Mouse (Mus musculus): ENCODE measurements at regions not wholly inside any gene's neighbourhood (a gene's known extent, or its start where the extent isn't known, plus 50 kb on each side); places are given as distances from the start of the nearest gene placed in this dataset.

DNA sequence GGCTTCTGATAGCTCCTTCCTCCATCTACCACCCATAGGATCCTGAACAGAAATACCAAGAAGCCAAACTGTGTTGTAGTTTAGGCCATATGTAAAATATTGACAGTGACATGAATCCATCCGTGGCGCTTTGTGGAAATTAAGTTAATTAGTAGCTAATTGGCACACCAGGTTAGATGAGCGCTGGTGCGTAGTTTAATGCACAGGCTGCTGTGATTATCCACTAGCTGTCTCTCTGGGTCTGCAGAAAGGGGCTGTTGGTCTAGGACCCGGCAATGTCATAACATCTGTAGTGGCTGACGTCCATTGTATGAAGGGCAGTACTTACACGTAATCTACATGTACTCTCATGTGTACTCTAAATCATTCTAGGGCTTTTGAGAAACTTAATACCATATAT, 134.7 kb downstream of the Ifng start:
- Histone ChIP-seq H3K36me3 (ENCODE audit: insufficient read depth, low read length) (no peaks in the 10 kb centered on the region), H3K4me2 (ENCODE audit: low read depth, low read length) (no peak overlapping the region), H3K9ac (replicated peaks; ENCODE audit: low read length) (no peak overlapping the region), H3K27me3 (ENCODE audit: insufficient read depth, low read length) (no peaks in the 10 kb centered on the region), H3K4me1 (ENCODE audit: insufficient read depth, low read length) (no peaks in the 10 kb centered on the region), H3K4me3 (ENCODE audit: low read length) (no peak overlapping the region), H3K27ac (no peak overlapping the region), H3K9me3 (ENCODE audit: low read length) (0 out of 2 replicates have a peak, but pooled peaks cover 4% of the 10 kb centered on the region)
- WGBS = 62% methylated on average over 7 of the region's 7 CpGs
- DNase-seq (ENCODE audit: low spot score) = peak; percentile 6
- TF ChIP-seq CTCF (IDR thresholded peaks at IDR 0.05; ENCODE audit: low read depth) = no peak
- no peak for ATAC-seq

DNA sequence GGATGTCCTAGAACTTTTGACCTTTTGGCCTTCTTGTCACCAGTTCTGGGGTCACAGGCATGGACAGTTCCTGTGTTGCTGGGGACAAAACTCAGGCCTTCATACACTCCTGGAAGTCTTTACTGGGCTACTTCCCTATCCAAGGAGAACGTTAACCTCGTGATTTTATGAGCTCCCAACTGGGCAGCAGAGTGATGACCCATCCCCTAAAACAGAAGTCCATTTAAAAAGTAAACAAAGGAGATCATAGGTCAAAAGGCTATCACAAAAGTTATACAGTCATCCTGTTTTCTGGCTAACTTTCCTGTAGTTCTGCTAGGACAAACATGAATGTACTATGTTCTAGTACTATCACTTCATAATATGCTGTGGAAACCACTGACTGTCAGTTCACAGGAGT, 140.5 kb downstream of the Ifng start:
- Histone ChIP-seq H3K27ac (no peak overlapping the region), H3K4me2 (ENCODE audit: low read depth, low read length) (no peak overlapping the region), H3K27me3 (ENCODE audit: insufficient read depth, low read length) (no peaks in the 10 kb centered on the region), H3K36me3 (ENCODE audit: insufficient read depth, low read length) (no peaks in the 10 kb centered on the region), H3K4me1 (ENCODE audit: insufficient read depth, low read length) (no peaks in the 10 kb centered on the region), H3K9me3 (ENCODE audit: low read length) (0 out of 2 replicates have a peak, but pooled peaks cover 4% of the 10 kb centered on the region), H3K4me3 (ENCODE audit: low read length) (no peak overlapping the region), H3K9ac (replicated peaks; ENCODE audit: low read length) (no peak overlapping the region)
- no peak for ATAC-seq
- no peak for DNase-seq (ENCODE audit: low spot score)
- TF ChIP-seq CTCF (IDR thresholded peaks at IDR 0.05; ENCODE audit: low read depth) = no peak
- WGBS = 76% methylated on average over 2 of the region's 2 CpGs

DNA sequence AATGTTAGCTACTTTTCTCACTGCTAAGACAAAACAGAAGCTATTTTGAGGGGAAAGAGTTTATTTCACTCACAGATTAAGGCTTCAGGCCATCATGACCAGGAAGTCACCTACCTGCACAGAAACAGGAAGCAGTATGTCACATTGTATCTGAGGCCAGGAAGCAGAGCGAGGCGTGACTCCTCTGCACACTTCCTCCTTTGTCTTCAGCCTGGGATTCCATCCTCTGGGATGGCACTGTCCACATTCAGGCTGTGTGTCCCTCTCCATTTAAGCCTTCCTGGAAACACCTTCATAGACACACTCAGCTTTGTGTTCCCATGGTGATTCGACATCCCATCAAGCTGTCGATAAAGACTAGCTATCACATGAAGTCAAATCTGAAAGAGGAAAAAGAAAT, 145.0 kb downstream of the Ifng start:
- no peaks in the 10 kb centered on the region for H3K27me3 ChIP-seq (ENCODE audit: insufficient read depth, low read length)
- H3K27ac ChIP-seq = no peak overlapping the region
- H3K4me1 ChIP-seq (ENCODE audit: insufficient read depth, low read length) = no peaks in the 10 kb centered on the region
- DNase-seq (ENCODE audit: low spot score) = no peak
- WGBS = 90% methylated on average over 4 of the region's 4 CpGs
- TF ChIP-seq CTCF (IDR thresholded peaks at IDR 0.05; ENCODE audit: low read depth) = no peak
- H3K4me2 ChIP-seq (ENCODE audit: low read depth, low read length) = no peak overlapping the region
- H3K9me3 ChIP-seq (ENCODE audit: low read length) = no peaks in the 10 kb centered on the region
- no peak for ATAC-seq
- no peak overlapping the region for H3K9ac ChIP-seq (replicated peaks; ENCODE audit: low read length)
- no peak overlapping the region for H3K4me3 ChIP-seq (ENCODE audit: low read length)
- H3K36me3 ChIP-seq (ENCODE audit: insufficient read depth, low read length) = no peaks in the 10 kb centered on the region

DNA sequence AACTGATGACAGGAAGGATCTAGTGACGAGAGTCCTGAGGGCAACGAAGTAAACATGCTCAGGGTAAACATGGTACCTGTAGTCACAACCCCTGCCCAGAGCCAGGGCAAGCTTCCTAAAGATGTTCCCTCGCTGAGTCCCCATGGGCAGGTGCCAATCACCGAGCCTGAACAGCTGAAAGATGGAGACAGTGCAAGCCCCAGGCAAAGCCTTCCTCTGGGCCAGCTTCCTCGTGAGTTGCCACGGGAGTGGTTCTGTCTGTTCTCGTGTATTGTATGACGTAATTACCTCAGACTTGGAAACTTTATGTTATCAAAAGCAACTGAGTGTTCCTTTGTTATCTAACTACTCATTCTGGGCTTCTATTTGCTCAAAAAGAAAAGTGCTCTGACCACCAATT, 147.4 kb downstream of the Ifng start:
- no peak for TF ChIP-seq CTCF (IDR thresholded peaks at IDR 0.05; ENCODE audit: low read depth)
- no peak overlapping the region for H3K9ac ChIP-seq (replicated peaks; ENCODE audit: low read length)
- no peak overlapping the region for H3K4me2 ChIP-seq (ENCODE audit: low read depth, low read length)
- no peak overlapping the region for H3K4me3 ChIP-seq (ENCODE audit: low read length)
- H3K27me3 ChIP-seq (ENCODE audit: insufficient read depth, low read length) = no peaks in the 10 kb centered on the region
- H3K36me3 ChIP-seq (ENCODE audit: insufficient read depth, low read length) = no peaks in the 10 kb centered on the region
- no peaks in the 10 kb centered on the region for H3K4me1 ChIP-seq (ENCODE audit: insufficient read depth, low read length)
- 68% methylated on average over 8 of the region's 8 CpGs for WGBS
- no peak for ATAC-seq
- no peaks in the 10 kb centered on the region for H3K9me3 ChIP-seq (ENCODE audit: low read length)
- H3K27ac ChIP-seq = no peak overlapping the region
- no peak for DNase-seq (ENCODE audit: low spot score)

DNA sequence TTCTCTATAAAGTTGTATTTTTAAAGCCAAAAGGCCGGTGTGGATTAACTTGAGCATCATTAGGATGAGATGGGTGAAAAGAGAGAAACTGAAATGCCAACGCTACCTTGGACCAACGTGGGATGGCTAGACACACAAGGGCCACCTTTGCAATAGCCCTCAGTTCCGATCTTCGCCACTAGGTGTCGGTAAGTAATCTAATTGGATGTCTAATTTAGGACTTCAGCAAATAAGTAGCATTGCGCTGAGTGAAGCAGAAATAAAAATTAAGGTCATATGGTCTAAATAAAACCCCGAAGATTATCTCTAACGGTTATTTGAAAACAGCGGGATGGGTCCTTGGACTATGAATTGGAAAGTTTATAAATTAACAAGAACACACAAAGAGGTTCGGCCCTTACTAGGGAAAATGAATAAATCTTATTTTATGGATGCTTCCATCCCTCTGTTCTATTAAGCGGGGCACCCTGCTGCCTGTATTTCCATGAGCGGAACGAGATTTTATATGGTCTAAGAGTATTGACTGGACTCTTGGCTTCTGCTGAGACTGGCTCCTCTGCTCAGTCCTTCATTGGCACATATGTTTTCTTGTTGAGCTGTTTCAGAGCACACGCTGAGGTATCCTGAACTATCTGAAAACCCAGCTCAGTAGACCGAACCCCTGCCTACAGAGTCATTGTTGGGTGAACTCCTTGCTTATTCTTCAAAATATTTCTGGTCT, 152.0 kb downstream of the Ifng start:
- H3K9ac ChIP-seq (replicated peaks; ENCODE audit: low read length) = no peak overlapping the region
- no peaks in the 10 kb centered on the region for H3K9me3 ChIP-seq (ENCODE audit: low read length)
- H3K27me3 ChIP-seq (ENCODE audit: insufficient read depth, low read length) = no peaks in the 10 kb centered on the region
- no peak overlapping the region for H3K4me3 ChIP-seq (ENCODE audit: low read length)
- H3K4me2 ChIP-seq (ENCODE audit: low read depth, low read length) = no peak overlapping the region
- peak; percentile 95 for TF ChIP-seq CTCF (IDR thresholded peaks at IDR 0.05; ENCODE audit: low read depth)
- no peak overlapping the region for H3K27ac ChIP-seq
- 0 out of 2 replicates have a peak, but pooled peaks cover 2% of the 10 kb centered on the region for H3K4me1 ChIP-seq (ENCODE audit: insufficient read depth, low read length)
- no peaks in the 10 kb centered on the region for H3K36me3 ChIP-seq (ENCODE audit: insufficient read depth, low read length)
- DNase-seq (ENCODE audit: low spot score) (peak; percentile 91), ATAC-seq (peak; percentile 58; the same call in 1 of the 2 replicates)
- 34% methylated on average over 16 of the region's 16 CpGs for WGBS

DNA sequence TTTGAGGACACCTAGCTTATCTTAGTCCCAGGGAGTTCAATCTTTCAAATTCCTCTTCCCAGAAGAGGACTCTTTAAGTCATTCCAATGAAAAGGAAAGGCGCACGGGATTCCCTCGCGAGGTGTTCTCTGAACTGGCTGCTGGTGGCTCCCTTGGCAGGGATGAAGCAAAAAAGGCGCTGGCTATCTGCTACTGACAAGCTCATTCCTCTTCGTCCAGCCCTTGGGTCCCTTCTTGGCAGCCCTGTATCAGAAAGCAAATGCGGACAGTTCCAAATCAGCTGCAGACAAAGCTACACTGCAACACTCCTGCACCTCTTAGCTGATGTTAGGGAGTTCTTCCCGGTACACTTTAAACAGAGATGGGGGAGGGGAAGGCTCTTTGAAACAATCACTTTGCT, 155.4 kb downstream of the Ifng start:
- 0 out of 2 replicates have a peak overlapping the region, but pooled peaks have one; percentile 10 for H3K4me2 ChIP-seq (ENCODE audit: low read depth, low read length)
- ATAC-seq (no peak), DNase-seq (ENCODE audit: low spot score) (peak; percentile 14)
- no peaks in the 10 kb centered on the region for H3K9me3 ChIP-seq (ENCODE audit: low read length)
- no peak overlapping the region for H3K27ac ChIP-seq
- H3K4me3 ChIP-seq (ENCODE audit: low read length) = no peak overlapping the region
- H3K4me1 ChIP-seq (ENCODE audit: insufficient read depth, low read length) = 0 out of 2 replicates have a peak, but pooled peaks cover 2% of the 10 kb centered on the region
- H3K27me3 ChIP-seq (ENCODE audit: insufficient read depth, low read length) = no peaks in the 10 kb centered on the region
- no peak for TF ChIP-seq CTCF (IDR thresholded peaks at IDR 0.05; ENCODE audit: low read depth)
- H3K9ac ChIP-seq (replicated peaks; ENCODE audit: low read length) = no peak overlapping the region; the same call in 1 of the 2 replicates
- no peaks in the 10 kb centered on the region for H3K36me3 ChIP-seq (ENCODE audit: insufficient read depth, low read length)
- 55% methylated on average over 8 of the region's 8 CpGs for WGBS

DNA sequence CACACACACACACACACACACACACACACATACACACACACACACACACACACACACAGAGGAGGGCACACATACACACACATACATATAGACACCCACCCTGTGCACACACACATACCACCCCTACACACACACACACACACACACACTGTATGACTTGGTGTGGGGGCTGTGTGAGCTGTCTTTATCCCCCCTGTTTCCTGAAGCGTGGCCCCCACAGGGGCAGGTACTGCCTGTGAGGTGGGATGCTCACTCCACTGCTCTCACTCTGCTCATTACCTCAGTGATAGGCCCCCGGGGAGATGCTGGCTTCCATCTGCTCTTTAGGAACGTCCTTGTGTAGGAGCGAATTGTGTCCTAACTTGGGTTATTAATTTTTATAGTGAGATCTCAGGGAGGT, 157.7 kb downstream of the Ifng start:
- DNase-seq (ENCODE audit: low spot score) (no peak), ATAC-seq (peak; percentile 32; the same call in 1 of the 2 replicates)
- Histone ChIP-seq H3K36me3 (ENCODE audit: insufficient read depth, low read length) (no peaks in the 10 kb centered on the region), H3K4me1 (ENCODE audit: insufficient read depth, low read length) (0 out of 2 replicates have a peak, but pooled peaks cover 2% of the 10 kb centered on the region), H3K9me3 (ENCODE audit: low read length) (no peaks in the 10 kb centered on the region), H3K27me3 (ENCODE audit: insufficient read depth, low read length) (no peaks in the 10 kb centered on the region), H3K27ac (no peak overlapping the region), H3K9ac (replicated peaks; ENCODE audit: low read length) (no peak overlapping the region), H3K4me2 (ENCODE audit: low read depth, low read length) (no peak overlapping the region), H3K4me3 (ENCODE audit: low read length) (no peak overlapping the region)
- 69% methylated on average over 4 of the region's 4 CpGs for WGBS
- TF ChIP-seq CTCF (IDR thresholded peaks at IDR 0.05; ENCODE audit: low read depth) = no peak

Measured in hindbrain, postnatal 0 days (tissue).